Mouse (Mus musculus): ENCODE data around the gene Wwc2.

Gene Wwc2

GRCm38 (mm10) chr8:47779589-47779988 is 211.1 kb downstream of the Wwc2 start:
- no peak for DNase-seq

- DNase-seq = no peak
Observed at GRCm38 (mm10) chr8:47777415-47777814, 213.3 kb downstream of the Wwc2 start.

Data from right cerebral cortex, postnatal 14 days (tissue).